Mouse (Mus musculus) C2C12 (cell line): ENCODE data around the gene Smpd2. TPM values are rescaled to one million over a fixed set of nuclear protein-coding genes. Genes with fewer than 3 reads are reported as not detected.

Experiments
- H3K27me3 ChIP-seq: one replicate; pipeline ENCODE4 v1.6.1; 2011; ENCODE audit not compliant: control insufficient read depth, insufficient read depth, insufficient read length
- H3K36me3 ChIP-seq: one replicate; pipeline ENCODE4 v1.6.1; 2011; ENCODE audit not compliant: control insufficient read depth, insufficient read depth
- H3K4me3 ChIP-seq: one replicate; pipeline ENCODE4 v1.5.1; 2011; ENCODE audit warnings: mild to moderate bottlenecking, control low read depth; ENCODE audit not compliant: poor library complexity, insufficient read depth, severe bottlenecking
- H3K79me2 ChIP-seq: one replicate; pipeline ENCODE4 v1.6.1; 2011; ENCODE audit not compliant: control insufficient read depth, insufficient read depth
- H3K79me3 ChIP-seq: one replicate; pipeline ENCODE4 v1.6.1; 2011; ENCODE audit warnings: low read depth, control low read depth
- H3ac ChIP-seq: one replicate; pipeline ENCODE3; 2011; ENCODE audit warnings: low read depth; ENCODE audit not compliant: control insufficient read depth, insufficient read length
- CEBPB ChIP-seq: IDR thresholded peaks from one replicate; pipeline ENCODE4 v1.6.1; 2011; ENCODE audit warnings: low read depth, mild to moderate bottlenecking, control low read depth, moderate library complexity
- CTCF ChIP-seq: IDR thresholded peaks from one replicate; pipeline ENCODE4 v1.5.1; 2011; ENCODE audit not compliant: control insufficient read depth, insufficient read depth, insufficient read length
- FOSL1 ChIP-seq: IDR thresholded peaks from one replicate; pipeline ENCODE4 v1.8.0; 2011; ENCODE audit warnings: mild to moderate bottlenecking, low read length; ENCODE audit not compliant: poor library complexity, insufficient read depth, severe bottlenecking
- MAX ChIP-seq: IDR thresholded peaks from one replicate; pipeline ENCODE4 v1.6.1; 2011; ENCODE audit warnings: mild to moderate bottlenecking, control low read depth
- MYOD1 ChIP-seq: IDR thresholded peaks from one replicate; pipeline ENCODE4 v1.6.1; 2011; ENCODE audit warnings: low read depth; ENCODE audit not compliant: control insufficient read depth, insufficient read length
- MYOG ChIP-seq: IDR thresholded peaks from one replicate; pipeline ENCODE4 v1.6.1; 2011; ENCODE audit not compliant: control insufficient read depth, insufficient read length; ENCODE audit errors: extremely low read depth
- USF1 ChIP-seq: IDR thresholded peaks from one replicate; pipeline ENCODE4 v1.6.1; 2011; ENCODE audit warnings: low read depth, mild to moderate bottlenecking, control low read depth, moderate library complexity
- polyA plus RNA-seq: library from polyadenylated mRNA; unstranded; fragments of >200 nt; fragmentation: generic; extraction: Trizol; gene quantifications from one replicate; pipeline ENCODE4 v1.2.1, GENCODE M21; 2012; ENCODE audit warnings: missing spikeins

Gene Smpd2
- polyA plus RNA-seq, 1 experiment: 20.7 TPM

DNA sequence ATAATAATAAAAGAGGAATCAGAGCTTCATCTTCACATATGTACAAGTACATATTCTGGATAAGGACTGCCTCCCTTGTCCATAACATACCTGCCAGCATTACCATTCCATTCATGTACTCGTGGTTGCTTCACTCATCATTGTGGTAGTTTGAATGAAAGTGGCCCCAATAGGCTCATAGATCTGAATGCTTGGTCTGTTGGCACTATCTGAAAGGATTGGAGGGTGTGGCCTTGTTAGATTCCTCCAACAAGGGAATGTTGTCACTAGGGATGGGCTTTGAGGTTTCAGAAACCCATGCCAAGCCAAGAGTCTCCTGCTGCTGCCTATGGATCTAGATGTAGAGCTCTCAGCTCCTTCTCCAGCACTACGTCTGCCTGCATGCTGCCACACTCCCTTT lies 45.8 kb upstream of the Smpd2 start:
- Histone ChIP-seq H3K79me3 (peaks cover 9% of the 10 kb centered on the region), H3ac (no peak overlapping the region), H3K4me3 (no peak overlapping the region), H3K36me3 (peaks cover 31% of the 10 kb centered on the region), H3K27me3 (no peaks in the 10 kb centered on the region), H3K79me2 (peaks cover 10% of the 10 kb centered on the region)
- TF ChIP-seq USF1: no peak
- TF ChIP-seq CTCF: no peak
- no peak for TF ChIP-seq FOSL1
- TF ChIP-seq MYOG: no peak
- TF ChIP-seq MYOD1: no peak
- TF ChIP-seq CEBPB: no peak
- no peak for TF ChIP-seq MAX

GRCm38 (mm10) chr10:41529972-41530371 lies 39.8 kb upstream of the Smpd2 start:
- H3K36me3 ChIP-seq: peaks cover 83% of the 10 kb centered on the region
- no peak overlapping the region for H3ac ChIP-seq
- TF ChIP-seq MYOG (no peak), MAX (no peak), FOSL1 (no peak), MYOD1 (no peak), CEBPB (no peak), CTCF (no peak), USF1 (no peak)

GRCm38 (mm10) chr10:41525696-41526095 lies 35.5 kb upstream of the Smpd2 start:
- Histone ChIP-seq H3K4me3 (no peak overlapping the region), H3K79me3 (peaks cover 49% of the 10 kb centered on the region), H3K36me3 (peaks cover 80% of the 10 kb centered on the region), H3K79me2 (peaks cover 66% of the 10 kb centered on the region), H3ac (no peak overlapping the region), H3K27me3 (no peaks in the 10 kb centered on the region)
- TF ChIP-seq USF1 (no peak), FOSL1 (no peak), MAX (no peak), CTCF (no peak), CEBPB (no peak), MYOG (no peak), MYOD1 (no peak)

More at GRCm38 (mm10) chr10:41529972-41530371, 39.8 kb upstream of the Smpd2 start:
- Histone ChIP-seq H3K27me3 (no peaks in the 10 kb centered on the region), H3K79me2 (peaks cover 36% of the 10 kb centered on the region), H3K79me3 (peaks cover 15% of the 10 kb centered on the region), H3K4me3 (no peak overlapping the region)

DNA sequence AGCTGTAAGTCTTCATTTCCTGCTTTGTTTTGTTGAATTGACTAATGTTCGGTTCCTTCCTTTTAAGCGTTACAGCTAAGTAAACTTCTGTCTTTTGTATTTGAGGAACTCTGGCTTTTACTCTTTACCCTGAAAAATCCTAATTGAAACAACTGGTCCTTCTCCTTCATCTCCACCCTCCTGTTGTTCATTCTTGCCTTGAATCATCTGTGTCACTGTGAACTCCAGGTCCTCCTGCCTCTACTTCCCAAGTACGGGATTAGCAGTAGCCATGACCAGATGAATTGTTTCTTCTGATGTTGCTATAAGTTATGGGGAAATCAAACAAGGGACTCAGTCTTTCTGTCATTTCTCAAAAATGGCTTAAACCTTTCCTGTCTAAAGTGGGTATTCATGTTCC lies 33.2 kb upstream of the Smpd2 start:
- Histone ChIP-seq H3K79me2 (peaks cover 79% of the 10 kb centered on the region), H3K36me3 (peaks cover 58% of the 10 kb centered on the region), H3K27me3 (no peaks in the 10 kb centered on the region), H3K4me3 (no peak overlapping the region), H3K79me3 (peaks cover 59% of the 10 kb centered on the region), H3ac (no peak overlapping the region)
- no peak for TF ChIP-seq CTCF

DNA sequence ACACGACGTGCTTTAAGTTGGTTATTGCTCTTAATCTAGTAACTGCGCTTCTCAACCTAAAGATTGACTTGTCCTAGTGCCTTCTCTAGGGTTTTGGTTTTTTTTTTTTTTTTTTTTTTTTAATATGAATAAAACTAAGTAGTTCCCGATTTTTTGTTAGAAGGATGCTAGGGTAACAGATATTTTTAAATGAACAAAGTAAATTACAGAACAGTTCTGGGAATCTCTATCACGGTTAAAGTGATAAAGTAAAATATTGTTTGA lies 30.2 kb upstream of the Smpd2 start:
- Histone ChIP-seq H3K27me3 (no peaks in the 10 kb centered on the region), H3ac (peak overlapping the region; percentile 83), H3K79me3 (peaks cover 53% of the 10 kb centered on the region), H3K36me3 (peaks cover 27% of the 10 kb centered on the region), H3K79me2 (peaks cover 60% of the 10 kb centered on the region), H3K4me3 (peak overlapping the region; percentile 80)
- TF ChIP-seq CEBPB: no peak

GRCm38 (mm10) chr10:41519640-41520409 lies 29.7 kb upstream of the Smpd2 start:
- Histone ChIP-seq H3K79me2 (peaks cover 55% of the 10 kb centered on the region), H3ac (peak overlapping the region; percentile 83), H3K27me3 (no peaks in the 10 kb centered on the region), H3K79me3 (peaks cover 51% of the 10 kb centered on the region), H3K4me3 (peak overlapping the region; percentile 80), H3K36me3 (peaks cover 23% of the 10 kb centered on the region)
- TF ChIP-seq CEBPB (no peak), MAX (peak; percentile 39), USF1 (no peak), MYOD1 (no peak)
